Mouse (Mus musculus): ENCODE results near the gene Ctsg.
"Not testable (repeated sequence)": the region's sequence is repeated elsewhere in the genome, so short reads cannot be mapped to it uniquely, and the experiment has no call there.

Ctsg gene

DNA sequence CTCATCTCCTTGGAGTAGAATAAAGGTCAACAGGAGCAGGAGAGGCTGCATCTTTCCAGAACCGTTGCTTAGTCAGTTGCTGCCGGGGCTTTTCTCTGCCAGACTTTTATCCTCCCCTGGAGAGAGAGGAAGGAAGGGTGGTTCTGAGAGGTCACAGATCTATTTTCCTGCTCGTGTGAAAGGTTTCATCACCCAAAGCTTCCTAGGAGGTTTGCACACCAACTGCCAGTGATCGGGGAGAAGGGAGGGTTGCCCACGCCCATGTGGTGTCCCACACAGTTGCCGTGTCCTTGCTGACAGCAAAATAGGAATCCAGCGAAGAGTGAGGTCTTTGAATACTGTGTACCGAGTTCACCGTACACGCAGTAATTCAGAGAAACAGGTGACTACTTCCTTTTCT lies at the start of gene Ctsg:
Gene Ctsg, minus strand, starts transcription at position 189 of the 400 bp plus-strand sequence.
- no peak for DNase-seq (ENCODE audit: low spot score)

DNA sequence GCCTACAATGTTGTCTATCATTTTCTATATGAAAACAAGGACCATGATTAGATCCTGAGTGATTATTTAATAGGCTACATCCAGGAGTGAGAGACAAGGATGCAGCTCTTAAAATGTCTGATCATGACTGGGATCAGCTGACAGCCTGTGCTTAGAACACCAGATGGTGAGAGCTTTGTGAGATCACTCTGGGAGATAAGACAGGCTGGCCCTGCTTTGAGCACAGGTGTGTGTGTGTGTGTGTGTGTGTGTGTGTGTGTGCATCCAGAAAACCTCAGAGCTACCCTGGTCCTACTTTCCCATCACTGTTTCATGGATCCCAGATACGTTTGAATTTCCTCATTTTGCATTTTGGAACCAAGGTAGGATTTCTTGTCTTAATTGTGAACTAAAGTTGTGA lies 31.3 kb upstream of the Ctsg start:
- not testable (repeated sequence) for DNase-seq (ENCODE audit: low spot score)

DNA sequence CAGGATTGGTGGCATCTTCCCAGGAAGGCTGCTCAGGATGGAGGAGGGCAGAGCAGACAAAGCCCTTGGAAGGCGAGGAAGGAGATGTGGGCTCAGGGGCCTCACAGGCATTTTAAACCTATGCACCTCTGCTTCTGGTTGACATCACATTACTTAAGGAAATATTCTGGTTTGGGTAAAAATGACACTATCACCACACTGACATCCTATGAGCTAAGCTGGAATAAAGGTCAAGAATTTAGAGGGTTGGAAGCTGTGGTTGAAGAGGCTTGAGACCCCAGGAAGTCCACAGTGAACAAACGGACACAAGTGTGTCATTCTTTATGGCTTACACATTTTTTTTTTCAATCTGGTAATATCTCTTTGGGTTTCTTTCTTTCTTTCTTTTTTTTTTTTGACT lies 30.1 kb upstream of the Ctsg start, which contains the start of gene Gzmd:
Gene Gzmd, minus strand, starts transcription at position 101 of the 400 bp plus-strand sequence.
- not testable (repeated sequence) for DNase-seq (ENCODE audit: low spot score)

DNA sequence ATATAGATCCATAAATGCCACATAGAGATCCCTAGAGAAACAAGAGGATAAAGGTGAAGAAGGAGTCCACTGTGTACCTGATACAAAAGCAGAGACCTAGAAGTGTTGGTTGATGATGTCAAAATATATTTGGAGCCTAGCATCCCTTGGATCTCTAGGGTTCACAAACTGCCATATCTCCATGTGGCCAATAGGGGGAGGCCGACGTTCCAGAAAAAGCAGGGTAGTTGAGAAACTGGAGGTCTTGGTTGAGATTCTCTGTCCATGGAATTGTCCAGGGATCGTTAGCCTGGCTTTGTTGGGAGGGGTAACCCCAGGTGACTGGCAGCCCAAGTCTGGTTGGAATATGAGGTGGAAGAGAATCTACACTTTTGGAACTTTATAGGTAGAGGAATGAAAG lies 26.0 kb upstream of the Ctsg start:
- no peak for DNase-seq (ENCODE audit: low spot score)

DNA sequence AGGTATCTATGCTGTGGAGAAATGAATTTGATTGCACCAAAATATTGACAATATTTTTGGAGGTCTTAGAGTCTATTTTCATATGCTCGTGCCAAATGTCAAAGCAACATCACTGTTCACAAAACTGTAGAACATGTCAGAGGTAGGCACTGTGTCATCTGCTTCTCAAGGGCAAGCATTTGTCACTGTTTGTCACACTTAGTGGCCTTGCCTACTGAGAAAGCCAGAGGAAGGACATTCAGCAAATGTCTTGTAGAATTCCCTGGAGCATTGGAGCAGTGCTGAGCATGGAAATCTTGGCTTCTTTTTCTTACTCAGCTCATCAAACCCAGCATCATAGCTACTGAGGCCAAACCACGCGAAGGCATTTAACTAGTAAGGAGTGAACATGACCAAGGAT lies 21.1 kb upstream of the Ctsg start:
- DNase-seq (ENCODE audit: low spot score) = no peak

DNA sequence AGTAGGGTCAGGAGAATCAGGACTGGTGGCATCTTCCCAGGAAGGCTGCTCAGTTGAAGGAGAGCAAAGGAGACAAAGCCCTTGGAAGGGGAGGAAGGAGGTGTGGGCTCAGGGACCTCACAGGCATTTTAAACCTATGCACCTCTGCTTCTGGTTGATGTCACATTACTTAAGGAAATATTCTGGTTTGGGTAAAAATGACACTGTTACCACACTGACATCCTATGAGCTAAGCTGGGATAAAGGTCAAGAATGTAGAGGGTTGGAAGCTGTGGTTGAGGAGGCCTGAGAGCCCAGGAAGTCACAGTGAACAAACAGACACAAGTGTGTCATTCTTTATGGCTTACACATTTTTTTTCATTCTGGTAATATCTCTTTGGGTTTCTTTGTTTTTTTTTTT lies 18.2 kb upstream of the Ctsg start, which contains the start of gene Gzme:
Gene Gzme, minus strand, starts transcription at position 101 of the 400 bp plus-strand sequence.
- no peak for DNase-seq (ENCODE audit: low spot score)

DNA sequence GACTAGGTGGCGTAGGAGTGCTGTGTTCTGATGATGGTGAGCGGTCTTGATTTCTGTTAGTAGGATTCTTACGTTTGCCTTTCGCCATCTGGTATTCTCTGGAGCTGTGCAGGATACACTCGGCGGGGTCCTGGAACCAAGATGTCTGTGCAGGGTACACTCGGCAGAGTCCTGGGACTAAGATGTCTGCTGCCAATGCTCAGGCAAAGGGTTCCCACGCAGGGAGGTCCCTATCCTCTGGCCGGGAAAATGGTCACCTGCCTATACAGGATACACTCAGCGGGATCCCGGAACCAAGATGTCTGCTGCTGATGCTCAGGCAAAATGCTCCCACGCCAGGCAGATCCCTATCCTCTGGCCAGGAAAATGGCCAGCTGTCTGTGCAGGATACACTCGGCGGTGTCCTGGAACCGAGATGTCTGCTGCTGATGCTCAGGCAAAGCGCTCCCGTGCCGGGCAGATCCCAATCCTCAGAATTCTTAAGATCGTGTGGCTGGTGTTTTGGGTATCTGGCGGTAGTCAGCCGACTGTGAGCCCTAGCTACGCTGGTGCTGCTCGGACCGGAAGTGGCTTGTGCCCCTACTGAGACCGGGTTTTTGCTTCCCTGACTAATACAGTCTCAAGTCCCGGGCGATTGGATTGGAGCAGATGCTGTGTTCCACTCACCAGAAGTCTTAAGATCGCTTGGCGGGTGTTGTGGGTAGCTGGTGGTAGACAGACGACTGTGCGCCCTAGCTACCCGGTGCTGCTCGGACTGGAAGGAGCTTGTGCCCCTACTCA lies 13.3 kb upstream of the Ctsg start:
- not testable (repeated sequence) for DNase-seq (ENCODE audit: low spot score)

DNA sequence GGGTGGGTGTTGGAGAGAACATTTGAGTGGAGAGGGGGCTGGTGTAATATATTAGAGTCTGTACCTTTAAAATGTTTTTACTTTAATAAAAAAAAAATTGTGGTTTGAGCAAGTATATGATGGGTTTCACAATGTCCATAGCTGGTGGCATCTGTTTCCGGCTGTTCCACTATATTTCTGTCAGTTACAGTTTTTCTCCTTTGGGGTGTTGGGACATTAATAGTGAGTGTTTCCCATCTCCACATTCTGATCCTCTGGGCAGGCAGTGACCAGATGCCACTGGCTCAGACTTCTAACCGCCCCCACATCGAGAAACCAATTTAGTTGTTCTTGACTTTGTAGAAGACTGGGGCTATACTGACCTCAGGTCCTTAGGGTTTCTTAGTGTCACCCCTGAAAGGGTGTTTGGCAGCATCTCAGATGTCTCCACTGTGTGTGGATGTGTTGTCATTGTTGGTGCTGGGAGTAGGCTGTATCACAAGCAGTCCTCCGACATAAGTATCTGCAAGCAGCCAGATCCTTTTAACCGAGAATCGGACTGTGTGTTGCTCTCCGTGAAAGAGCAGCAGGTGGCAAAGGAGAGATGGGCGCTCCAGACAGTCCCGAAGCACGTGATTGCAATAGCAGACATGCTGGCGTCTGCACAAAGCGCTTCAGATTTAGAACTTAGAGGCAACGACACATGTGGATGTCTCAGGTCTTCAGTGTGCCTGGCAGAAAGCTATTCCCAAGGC lies 3.2 kb upstream of the Ctsg start:
- DNase-seq (ENCODE audit: low spot score) = no peak

DNA sequence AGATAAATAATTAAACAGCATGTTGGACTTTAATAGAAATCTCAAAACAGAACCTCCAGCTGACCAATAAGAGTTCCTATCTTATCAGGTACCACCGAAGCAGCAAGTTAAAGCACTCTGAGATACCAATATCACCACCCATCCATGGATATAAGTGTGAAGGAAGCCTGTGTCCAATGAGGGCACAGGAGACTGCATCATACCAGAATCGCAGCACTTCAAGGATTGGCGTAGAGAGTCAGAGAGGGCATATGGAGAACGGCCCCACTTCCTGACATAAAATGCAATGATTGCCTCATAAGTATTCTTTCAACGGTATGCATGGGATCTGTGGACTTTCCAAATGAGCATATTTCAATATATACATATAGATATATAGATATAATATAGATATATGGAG lies 2.6 kb upstream of the Ctsg start:
- no peak for DNase-seq (ENCODE audit: low spot score)

DNA sequence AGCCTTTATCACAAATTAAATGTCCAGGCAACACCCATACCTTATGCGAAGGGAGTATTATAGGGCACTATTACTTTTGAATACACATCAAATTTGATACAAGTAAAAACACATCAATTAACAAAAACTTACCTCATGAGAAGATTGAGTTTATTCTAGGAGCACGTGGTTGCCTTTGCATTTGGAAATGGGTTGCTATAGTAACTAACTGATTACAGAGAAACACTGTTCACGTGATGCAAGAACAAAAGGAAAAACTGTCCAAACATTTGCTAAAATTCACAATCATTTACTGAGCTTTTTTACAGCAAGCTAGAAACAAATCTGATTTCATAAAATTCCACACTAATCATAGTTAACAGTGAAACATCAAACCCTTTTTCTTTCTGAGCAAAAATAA lies 1.1 kb upstream of the Ctsg start:
- no peak for DNase-seq (ENCODE audit: low spot score)

DNA sequence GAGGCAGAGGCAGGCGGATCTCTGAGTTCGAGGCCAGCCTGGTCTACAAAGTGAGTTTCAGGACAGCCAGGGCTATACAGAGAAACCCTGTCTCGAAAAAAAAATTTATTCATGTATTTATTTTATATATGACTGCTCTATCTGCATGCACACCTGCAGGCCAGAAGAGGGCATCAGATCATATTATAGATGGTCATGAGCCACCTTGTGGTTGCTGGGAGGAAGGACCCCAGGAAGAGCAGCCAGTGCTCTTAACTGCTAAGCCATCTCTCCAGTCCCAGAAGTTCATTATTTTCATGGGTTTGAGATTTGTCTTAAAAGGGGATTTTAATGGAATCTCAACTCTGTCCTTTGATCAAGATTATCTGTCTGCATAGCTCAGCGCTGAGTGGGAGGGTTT lies 3.4 kb downstream of the Ctsg start:
- no peak for DNase-seq (ENCODE audit: low spot score)

DNA sequence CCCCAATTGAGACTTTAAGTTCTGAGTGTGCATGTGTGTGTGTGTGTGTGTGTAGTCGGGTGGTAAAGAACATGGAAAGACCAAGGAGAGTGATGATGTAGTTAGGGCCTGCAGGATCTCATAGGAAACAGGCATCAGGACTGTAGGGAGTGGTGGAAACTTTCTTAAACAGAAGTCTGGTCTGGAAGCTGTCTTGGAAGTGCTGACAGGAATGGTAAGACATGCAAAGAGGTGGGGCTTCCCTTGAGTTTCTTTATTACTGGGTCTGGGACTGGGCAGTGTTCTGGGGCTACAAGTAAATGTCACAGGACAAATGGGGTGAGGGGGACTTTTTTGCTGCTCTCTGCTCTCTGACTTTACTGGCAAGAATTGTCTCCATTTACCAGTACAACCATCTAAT lies 4.8 kb downstream of the Ctsg start:
- no peak for DNase-seq (ENCODE audit: low spot score)

DNA sequence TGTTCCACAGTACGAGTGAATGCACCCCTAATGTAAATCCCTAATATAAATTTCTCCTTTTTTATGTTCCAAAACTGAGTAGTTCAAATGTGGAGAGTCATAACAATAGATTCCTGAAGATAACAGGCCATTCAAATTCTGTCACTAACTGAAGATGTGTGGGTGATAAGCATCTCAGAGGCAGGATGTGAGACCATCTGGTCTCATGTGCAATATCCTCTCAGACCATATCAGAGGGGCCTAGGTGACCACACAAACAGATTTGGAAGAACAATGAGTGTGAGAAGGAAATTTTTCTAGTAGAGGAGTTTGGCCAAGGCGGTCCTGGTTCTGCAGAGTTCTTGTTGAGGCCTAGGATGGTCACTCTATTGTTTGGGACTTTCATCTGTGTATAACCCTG lies 9.0 kb downstream of the Ctsg start:
- no peak for DNase-seq (ENCODE audit: low spot score)

DNA sequence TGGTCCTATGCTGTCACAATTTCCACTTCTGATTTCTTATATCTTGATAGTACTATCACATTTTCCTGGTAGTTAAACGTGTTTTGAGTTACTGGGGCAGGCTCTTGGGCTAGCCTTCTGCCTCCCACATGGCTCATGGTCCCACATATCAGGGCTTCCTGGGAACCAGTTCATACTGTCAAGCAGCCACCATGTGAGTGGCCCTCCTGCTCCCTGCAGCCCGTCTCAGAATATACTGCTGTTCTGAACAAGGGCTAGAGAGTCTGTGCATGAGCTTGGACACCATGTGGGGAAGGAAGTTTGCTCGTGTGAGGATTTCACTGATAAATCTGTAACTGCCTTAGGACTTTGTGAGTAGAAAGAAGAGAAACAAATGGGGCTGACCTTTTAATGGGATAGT lies 15.7 kb downstream of the Ctsg start:
- no peak for DNase-seq (ENCODE audit: low spot score)

DNA sequence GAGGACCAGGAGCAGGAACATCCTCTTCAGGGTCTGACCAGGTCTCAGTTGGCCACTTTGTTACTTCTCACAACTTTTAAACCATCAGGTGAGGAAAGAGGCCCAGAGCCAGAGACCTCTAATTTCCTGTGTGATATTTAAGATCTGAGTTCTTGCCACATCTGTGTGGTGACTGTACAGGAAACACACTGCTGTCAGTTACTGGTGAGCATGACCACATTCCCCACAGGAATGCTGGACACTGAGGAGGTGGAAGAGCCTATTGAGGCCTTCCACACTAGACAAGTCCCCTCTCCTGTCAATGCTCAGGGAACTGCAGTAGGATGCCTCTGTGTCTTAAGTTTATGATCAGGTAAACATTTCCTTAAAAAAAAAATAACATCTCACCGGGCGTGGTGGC lies 17.2 kb downstream of the Ctsg start, which contains the start of gene Mcpt8:
Gene Mcpt8, minus strand, starts transcription at position 107 of the 400 bp plus-strand sequence.
- no peak for DNase-seq (ENCODE audit: low spot score)

DNA sequence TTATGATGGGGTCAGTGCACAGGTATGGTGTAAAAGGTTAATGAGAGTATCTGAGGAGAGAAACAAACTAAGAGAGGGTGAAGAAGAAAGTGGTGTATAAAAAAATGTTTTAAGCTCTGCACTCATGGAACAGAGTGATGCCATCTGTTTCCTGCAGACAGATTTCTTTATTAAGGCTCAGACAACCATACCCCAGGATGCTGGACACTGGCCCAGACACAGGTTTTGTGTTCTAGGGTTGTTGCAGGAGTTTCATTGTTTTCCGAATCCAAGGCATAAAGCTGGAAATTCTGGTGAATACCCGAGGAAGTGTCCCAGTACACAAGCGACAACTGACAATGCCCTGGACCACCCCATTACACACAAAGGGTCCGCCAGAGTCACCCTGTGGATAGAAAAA lies 20.4 kb downstream of the Ctsg start:
- DNase-seq (ENCODE audit: low spot score) = no peak

DNA sequence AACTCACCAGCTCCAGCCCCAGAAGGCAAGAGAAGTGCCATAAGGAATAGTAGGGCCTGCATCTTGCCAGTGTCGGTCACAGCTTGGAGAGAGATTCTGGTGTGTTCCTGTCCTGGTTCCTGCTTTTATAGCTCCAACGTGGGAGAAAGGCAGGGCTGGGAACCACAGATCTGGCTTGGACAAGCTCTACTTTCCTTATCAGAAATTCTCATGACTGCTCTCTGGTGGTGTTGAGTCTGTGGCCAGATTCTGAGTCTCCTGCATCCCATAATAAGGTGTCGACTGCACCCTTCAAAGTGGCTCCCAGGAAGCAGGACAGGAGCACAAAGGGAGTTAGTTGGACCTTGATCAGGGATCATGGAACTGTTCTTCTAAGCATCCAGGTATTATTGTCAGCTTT lies 40.2 kb downstream of the Ctsg start, which contains the start of gene Mcpt4:
Gene Mcpt4, minus strand, starts transcription at position 101 of the 400 bp plus-strand sequence.
- DNase-seq (ENCODE audit: low spot score) = not testable (repeated sequence)

DNA sequence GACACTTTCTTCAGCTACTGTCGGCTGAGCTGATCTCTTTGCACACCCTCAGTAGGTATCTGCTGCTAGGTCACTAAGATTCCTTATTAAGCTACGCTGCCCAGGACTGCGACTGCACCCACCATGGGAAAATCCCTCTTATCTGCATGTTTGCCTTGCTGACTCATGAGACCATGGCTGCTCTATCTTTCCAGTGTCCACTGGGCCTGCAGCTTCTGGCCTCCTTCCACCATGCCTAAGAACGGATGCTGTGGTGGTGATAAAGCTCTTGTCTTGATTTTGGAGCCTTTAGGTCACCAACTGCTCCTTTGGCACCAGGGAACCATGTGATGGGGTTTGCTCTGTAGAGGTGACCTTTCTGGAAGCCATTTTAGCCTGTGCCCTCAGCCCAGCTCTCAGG lies 44.7 kb downstream of the Ctsg start:
- DNase-seq (ENCODE audit: low spot score) = no peak

DNA sequence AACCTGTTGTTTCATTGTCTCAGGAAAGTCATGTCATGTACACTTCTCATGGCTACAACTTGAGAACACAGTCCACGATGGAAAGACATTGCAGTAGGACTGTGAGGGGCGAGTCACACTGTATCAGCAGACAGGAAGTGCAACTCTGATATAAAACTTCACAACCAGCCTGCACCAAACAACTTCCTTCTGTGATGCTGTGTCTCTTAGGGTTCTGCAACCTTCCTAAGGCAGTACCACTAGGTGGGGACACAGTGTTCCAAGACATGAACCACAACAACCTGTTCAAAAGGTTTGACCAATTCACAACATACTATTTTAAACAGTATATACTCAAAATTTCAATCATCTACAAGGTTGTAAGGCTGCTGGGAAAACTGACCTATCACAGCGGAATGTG lies 47.0 kb downstream of the Ctsg start:
- no peak for DNase-seq (ENCODE audit: low spot score)

Measured in ovary, postnatal 10 days (tissue).